Mouse (Mus musculus) ovary, postnatal 36 days (tissue): ENCODE results near the gene Tiprl.

Experiments
- DNase-seq: peaks from one replicate; pipeline ENCODE4 v3.0.0; 2022; ENCODE audit warnings: low spot score, mixed read lengths

The Tiprl gene

DNA sequence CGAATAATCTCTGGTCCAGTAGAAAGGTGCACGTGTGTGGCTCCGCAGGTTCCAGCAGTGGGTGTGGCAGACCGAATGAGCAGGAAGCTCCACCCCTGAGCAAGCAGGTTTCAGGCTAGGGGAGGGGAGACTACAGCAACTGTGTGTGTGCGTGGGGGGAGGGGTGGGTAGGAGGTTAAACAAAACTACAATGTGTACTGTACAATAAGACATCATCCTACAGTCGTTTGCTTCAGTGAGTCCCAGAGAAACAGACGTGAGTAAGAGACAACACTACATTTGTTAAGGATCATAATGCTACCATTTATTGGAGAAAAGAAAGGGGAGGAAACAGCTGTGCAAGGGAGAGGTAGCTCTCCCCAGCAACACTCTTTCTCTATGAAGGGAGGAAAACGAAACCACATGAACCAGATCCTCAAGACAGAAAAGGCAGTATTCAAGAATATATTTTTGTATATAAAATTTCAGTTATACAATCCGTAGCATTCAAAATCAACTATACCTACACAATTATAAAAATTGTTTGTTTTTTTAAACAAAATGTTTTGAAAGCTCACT is 62.7 kb downstream of the Tiprl start:
- DNase-seq: no peak

DNA sequence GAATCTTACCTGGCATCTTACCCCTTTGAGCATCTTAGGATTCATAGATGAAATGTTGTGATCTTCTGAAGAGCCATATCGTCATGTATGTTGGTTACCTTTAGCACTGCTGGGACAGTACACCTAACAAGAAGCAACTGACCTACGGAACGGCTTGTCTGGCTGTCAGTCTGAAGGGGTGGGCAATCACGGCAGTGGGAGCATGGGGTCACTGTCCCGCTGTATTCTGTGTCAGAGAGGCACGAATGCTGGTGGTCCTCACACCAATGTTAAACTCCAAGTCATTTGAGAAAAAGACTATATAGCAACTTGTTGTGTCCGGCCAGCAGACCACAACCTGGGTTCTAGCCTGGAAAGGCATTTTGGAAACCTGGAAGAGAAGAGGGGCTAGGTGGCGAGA is 65.5 kb downstream of the Tiprl start:
- DNase-seq: no peak

GRCm38 (mm10) chr1:165170157-165170556 is 66.6 kb downstream of the Tiprl start:
- DNase-seq: no peak

DNA sequence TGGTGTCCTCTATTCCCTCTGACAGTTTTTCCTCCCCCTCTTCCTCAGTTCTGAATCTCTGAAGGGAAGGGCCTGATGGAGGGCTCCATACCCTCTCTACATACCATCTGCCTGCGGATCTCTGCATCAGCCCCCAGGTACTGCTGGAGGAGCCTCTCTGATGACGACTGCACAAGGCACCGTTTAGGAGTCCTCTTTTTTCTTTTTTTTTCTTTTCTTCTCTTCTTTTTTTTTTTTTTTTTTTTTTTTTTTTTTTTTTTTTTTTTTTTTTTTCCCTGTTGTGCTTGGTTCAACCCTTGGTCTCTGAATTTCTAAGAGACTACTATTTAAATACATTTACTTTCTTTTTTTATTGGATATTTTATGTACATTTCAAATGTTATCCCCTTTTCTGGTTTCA is 67.3 kb downstream of the Tiprl start:
- no peak for DNase-seq

GRCm38 (mm10) chr1:165164920-165165319 is 71.9 kb downstream of the Tiprl start:
- DNase-seq: no peak
